Mouse (Mus musculus): ENCODE data around the gene Specc1l. TPM values are rescaled to one million over a fixed set of nuclear protein-coding genes. Genes with fewer than 3 reads are reported as not detected.
A peak's percentile ranks its signal among the peaks of the same experiment; 100 is the strongest.

The Specc1l gene
- total RNA-seq, 1 experiment from 2014 or later = 51.6 TPM

GRCm38 (mm10) chr10:75304049-75304405 is 92.2 kb downstream of the Specc1l start:
- ATAC-seq (replicated peaks; ENCODE audit: low read depth, poor library complexity, severe bottlenecking) = no peak

GRCm38 (mm10) chr10:75304413-75304812 is 92.5 kb downstream of the Specc1l start:
- peak; percentile 13; the same call in 1 of the 2 replicates for ATAC-seq (replicated peaks; ENCODE audit: low read depth, poor library complexity, severe bottlenecking)

- no peak for ATAC-seq (replicated peaks; ENCODE audit: low read depth, poor library complexity, severe bottlenecking)
These were observed 95.3 kb downstream of the Specc1l start for GRCm38 (mm10) chr10:75307130-75307529.

GRCm38 (mm10) chr10:75312361-75312760 is 100.5 kb downstream of the Specc1l start:
- ATAC-seq (replicated peaks; ENCODE audit: low read depth, poor library complexity, severe bottlenecking) = peak; percentile 43

DNA sequence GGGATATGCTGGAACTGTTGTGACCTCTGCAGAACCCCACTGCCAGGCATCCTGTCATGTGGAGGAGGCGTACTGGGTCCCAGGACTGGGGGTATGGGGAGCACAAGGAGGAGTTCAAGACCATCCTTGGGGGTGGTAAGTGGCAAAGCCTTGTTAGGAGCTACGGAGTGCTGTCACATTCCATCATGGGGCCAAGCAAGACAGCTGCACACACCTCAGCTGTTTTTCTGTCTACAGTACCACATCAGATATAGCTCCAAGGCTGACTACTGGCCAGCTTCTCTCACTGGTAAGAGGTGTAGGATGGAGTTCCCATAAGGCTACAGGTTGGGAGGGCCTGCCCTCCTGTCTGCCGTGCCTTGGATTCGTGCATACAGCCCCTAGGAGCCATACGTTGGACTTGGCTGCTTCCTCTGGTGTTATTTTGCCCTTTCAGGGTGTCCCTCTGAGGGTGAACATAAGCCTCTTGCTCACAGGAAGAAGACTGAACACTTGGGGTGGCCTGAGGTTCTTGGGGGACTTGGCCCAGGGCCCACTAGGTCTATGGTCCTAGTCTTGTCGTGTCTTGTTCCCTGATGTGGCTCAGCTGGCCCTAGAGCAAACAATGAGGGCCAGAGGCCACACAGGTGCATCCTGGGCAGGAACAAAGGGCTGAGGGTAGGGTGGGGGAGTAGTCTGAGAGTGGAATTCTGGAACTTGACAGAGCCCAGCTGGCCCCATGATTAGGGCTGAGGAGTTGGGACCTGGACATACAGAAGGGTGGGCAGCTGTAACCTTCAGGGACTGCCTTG is 102.5 kb downstream of the Specc1l start:
- ATAC-seq (replicated peaks; ENCODE audit: low read depth, poor library complexity, severe bottlenecking) = no peak

DNA sequence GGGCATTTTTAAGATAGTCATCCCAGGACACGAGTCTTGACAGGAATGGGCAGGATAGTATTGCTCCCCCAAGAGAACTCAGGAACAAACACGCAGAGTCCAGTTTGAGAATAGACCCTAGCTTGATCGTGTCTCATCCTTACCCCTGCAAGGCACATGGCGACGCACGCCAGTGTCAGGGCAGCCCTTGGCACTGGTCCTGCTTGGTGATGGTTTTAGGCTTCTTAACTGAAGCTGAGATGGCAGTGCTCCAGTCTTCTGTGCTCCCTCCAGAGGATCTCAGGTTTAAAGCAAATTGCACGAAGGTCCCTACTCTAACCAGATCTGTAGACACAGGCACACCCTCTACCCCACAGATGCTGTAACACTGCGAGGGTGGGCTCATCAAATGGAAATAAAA is 103.9 kb downstream of the Specc1l start:
- no peak for ATAC-seq (replicated peaks; ENCODE audit: low read depth, poor library complexity, severe bottlenecking)

GRCm38 (mm10) chr10:75316472-75316871 is 104.6 kb downstream of the Specc1l start:
- 0 out of 2 replicates have a peak, but pooled peaks have one; percentile 5 for ATAC-seq (replicated peaks; ENCODE audit: low read depth, poor library complexity, severe bottlenecking)

DNA sequence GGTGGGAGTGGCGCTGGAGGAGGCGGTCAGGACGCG is 104.8 kb downstream of the Specc1l start, which contains the start of gene Adora2a:
Gene Adora2a, plus strand, starts transcription at position 6 of the 36 bp plus-strand sequence.
- no peak; the same call in 1 of the 2 replicates for ATAC-seq (replicated peaks; ENCODE audit: low read depth, poor library complexity, severe bottlenecking)

DNA sequence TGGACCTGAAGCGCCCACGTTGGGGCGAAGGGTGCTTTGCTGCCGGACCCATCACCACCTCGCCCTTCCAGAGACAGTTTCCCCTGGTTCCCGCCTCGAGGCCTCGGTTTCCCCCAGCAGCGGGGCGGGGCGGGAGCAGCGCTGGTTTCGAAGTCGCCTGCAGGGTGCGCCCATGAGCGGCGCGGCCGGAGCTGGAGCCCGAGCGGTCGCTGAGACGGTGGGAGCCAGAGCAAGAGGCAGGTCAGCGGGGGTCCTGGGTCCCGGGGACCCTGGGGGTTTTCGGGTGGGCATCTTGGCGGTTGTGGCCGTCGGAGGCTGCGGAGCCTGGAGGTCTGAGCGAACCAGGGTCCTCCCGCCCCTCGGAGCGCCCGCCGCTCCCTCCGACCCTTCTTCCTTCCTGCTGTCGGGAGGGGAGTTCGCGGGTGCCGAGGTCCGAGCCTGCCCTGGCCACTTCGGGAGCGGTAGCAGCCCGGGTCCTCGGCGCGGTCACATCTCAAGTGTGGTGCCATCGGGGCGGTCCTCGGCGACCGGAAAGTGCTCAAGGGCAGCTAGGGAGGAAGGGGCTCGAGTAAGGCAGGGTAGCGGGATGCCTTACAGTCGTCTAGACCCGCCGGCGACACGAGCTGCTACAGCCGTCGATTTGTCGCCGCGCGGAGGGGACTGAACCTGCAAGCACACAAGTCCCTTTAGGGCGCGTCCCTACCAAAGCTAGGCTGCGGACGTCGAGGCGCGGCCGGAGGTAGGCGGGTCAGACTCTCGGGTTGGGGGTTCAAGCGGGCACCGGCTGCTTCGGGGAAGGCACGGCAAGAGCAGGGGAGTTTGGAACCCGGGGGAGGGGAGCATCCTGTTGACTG is 105.3 kb downstream of the Specc1l start:
- peak; percentile 20 for ATAC-seq (replicated peaks; ENCODE audit: low read depth, poor library complexity, severe bottlenecking)

GRCm38 (mm10) chr10:75318206-75318605 is 106.3 kb downstream of the Specc1l start:
- no peak for ATAC-seq (replicated peaks; ENCODE audit: low read depth, poor library complexity, severe bottlenecking)

DNA sequence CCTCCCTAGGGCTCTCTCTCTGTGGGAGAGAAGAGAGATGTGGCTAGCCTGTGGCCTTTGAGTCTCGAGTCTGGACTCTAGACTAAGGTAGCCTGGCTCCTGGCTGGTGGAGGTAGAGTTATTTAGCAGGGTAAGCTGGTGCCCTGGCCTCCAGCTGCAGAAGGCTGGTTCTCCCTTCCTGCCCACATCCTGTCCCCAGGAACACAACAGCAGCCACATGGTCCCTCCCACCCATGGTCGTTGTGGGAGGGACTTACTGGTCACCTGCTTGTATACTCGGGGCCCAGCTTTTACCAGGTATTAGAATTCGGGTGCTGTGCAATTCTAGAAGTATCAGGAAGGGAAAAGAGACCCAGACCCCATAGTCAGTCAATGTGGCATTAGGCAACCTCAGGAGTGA is 108.4 kb downstream of the Specc1l start:
- peak; percentile 55 for ATAC-seq (replicated peaks; ENCODE audit: low read depth, poor library complexity, severe bottlenecking)

GRCm38 (mm10) chr10:75322966-75323365 is 111.1 kb downstream of the Specc1l start:
- no peak for ATAC-seq (replicated peaks; ENCODE audit: low read depth, poor library complexity, severe bottlenecking)

DNA sequence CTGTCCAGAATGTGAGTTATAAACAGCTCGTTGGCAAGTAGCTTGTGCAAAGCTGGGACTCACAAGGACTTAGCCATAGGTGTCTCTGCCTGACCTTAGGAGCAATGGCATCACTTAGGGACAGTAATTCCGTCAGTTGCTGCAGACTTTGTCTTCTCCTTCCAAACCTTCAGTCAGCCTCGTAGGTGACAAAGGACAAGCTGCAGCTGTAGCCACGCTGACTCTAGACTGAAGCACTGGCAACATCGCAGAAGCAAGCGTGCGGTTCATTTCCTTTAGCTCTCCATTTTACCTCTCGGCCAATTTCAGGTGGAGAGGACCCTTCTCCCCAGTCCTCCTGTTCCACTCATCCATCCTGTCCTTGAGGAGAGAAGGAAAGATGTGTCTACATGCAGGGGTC is 112.1 kb downstream of the Specc1l start:
- no peak for ATAC-seq (replicated peaks; ENCODE audit: low read depth, poor library complexity, severe bottlenecking)

DNA sequence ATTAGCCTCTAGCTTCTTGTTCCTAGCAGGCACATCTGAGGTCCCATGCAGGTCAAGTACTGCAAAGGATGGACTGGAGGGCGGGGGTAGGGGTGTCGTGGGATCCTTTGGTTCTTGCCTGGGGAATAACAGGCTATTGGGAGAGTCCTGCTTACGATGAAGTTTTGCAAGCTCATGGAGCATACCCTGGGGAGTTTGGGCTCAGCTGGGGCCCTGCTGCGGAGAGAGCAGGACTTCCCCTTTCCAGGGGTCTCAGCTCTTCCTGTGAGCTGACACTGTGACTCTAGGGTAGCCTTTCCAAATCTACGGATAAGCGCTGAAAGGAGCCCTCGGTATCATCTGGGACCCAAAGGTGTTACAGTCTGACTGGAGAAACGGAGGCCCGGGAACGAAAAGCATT is 112.5 kb downstream of the Specc1l start:
- peak; percentile 24 for ATAC-seq (replicated peaks; ENCODE audit: low read depth, poor library complexity, severe bottlenecking)

DNA sequence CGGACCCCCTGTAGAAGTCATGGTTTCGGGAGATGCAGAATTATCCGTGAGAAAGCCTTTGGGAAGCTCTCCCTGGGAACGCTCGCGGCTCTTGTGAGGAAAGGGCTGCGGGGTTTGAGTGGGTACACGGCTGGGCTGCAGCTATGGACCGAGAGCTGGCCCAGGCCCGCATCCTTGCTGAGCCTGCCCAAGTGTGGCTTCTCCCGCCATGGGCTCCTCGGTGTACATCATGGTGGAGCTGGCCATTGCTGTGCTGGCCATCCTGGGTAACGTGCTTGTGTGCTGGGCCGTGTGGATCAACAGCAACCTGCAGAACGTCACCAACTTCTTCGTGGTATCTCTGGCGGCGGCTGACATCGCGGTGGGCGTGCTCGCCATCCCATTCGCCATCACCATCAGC is 113.9 kb downstream of the Specc1l start:
- no peak for ATAC-seq (replicated peaks; ENCODE audit: low read depth, poor library complexity, severe bottlenecking)

DNA sequence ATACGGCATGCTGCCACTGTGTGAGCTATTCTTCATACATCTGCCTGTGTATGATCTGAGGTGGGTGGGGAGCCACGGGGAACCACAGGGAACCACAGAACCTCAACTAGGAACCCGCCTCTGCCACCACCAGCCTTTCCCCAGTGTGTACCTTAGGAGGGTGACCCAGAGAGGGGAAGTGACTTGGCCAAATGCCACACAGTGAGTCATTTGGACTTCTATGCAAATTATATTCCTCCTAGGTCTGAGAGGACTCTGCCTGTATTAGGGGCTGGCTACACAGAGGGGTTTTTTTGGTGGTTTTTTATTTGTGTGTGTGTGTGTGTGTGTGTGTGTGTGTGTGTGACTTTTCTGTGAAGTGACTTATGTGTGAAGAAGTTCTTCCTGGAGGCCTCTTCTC is 114.7 kb downstream of the Specc1l start:
- peak; percentile 94 for ATAC-seq (replicated peaks; ENCODE audit: low read depth, poor library complexity, severe bottlenecking)

- peak; percentile 40 for ATAC-seq (replicated peaks; ENCODE audit: low read depth, poor library complexity, severe bottlenecking)
These were observed 115.2 kb downstream of the Specc1l start for GRCm38 (mm10) chr10:75327081-75327480.

- ATAC-seq (replicated peaks; ENCODE audit: low read depth, poor library complexity, severe bottlenecking) = no peak
These were observed 116.4 kb downstream of the Specc1l start for GRCm38 (mm10) chr10:75328201-75328704.

DNA sequence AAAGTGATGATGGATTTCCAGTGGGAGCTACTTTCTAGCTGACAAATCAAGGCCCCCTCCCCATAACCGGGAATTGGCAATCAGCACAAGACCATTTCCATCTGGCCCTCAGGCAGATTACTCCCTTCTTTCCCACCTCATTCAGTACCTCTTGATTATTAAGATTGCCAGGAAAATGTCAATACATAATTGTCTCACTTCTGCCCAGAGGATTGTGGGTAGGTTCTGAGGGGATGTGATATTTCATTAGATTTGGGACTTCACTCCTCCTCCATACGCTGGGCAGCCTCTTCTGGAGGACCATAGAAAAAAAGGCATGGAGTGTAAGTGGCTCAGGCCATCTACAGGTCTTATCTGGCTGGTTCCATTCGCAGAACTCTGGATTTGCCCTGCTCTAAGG is 120.4 kb downstream of the Specc1l start:
- no peak for ATAC-seq (replicated peaks; ENCODE audit: low read depth, poor library complexity, severe bottlenecking)

DNA sequence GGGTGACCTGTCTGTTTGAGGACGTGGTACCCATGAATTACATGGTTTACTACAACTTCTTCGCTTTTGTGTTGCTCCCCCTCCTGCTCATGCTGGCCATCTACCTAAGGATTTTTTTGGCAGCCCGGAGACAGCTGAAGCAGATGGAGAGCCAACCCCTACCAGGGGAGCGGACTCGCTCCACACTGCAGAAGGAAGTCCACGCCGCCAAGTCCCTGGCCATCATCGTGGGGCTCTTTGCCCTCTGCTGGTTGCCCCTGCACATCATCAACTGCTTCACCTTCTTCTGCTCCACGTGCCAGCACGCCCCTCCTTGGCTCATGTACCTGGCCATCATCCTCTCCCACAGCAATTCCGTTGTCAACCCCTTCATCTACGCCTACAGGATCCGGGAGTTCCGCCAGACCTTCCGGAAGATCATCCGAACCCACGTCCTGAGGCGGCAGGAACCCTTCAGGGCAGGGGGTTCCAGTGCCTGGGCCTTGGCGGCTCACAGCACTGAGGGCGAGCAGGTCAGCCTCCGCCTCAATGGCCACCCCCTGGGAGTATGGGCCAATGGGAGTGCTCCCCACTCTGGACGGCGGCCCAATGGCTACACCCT is 121.4 kb downstream of the Specc1l start:
- no peak for ATAC-seq (replicated peaks; ENCODE audit: low read depth, poor library complexity, severe bottlenecking)

DNA sequence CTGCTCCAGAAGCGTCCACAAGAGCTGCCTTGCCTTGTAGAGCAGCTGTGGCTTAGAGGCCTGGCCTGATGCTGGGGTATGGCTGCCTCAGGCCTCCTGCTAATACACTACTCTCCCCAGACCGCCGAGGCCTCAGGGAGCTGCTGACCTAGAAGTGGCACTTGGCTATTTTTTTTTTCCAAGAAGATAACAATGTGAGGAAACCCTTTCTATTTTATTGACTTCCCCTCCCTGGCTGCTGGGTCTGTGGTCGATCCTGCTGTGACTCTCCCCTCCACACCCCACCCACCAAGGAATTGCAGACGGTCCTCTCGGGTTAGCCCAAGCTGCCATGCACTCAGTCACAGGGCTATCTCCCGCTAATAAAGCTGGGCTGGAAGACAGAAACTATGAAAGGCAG is 122.3 kb downstream of the Specc1l start:
- no peak for ATAC-seq (replicated peaks; ENCODE audit: low read depth, poor library complexity, severe bottlenecking)

Data from common myeloid progenitor, adult 5-6 weeks (primary cell).